Mouse (Mus musculus): Measurements from ENCODE around the gene Psmg1. TPM values are rescaled to one million over a fixed set of nuclear protein-coding genes. Genes with fewer than 3 reads are reported as not detected.

The Psmg1 gene
- total RNA-seq, 2 experiments from 2014 or later: 25.5 to 27.3 TPM

DNA sequence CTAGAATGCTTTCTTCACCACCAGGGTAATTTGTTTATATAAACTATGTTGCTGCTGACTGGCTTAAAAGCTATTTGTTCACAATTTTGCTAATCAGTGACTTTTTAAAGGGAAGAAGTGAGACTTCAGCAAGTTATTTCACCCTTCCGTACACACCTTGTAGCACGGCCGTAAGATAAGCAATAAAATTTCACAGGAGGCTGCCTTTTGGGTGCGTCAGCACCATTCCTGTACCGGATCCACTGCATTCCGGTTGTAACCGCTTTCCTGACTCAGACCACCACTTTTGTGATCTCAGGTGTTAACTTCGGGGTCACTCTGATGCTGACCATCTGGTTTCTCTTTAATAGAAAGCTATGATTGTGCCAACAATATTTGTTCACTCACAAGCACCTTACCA, 32.7 kb downstream of the Psmg1 start:
- DNase-seq: no peak

GRCm38 (mm10) chr16:95956618-95957017, 34.1 kb downstream of the Psmg1 start:
- DNase-seq: no peak

- no peak for DNase-seq
These were observed 34.9 kb downstream of the Psmg1 start for GRCm38 (mm10) chr16:95955716-95956346.

DNA sequence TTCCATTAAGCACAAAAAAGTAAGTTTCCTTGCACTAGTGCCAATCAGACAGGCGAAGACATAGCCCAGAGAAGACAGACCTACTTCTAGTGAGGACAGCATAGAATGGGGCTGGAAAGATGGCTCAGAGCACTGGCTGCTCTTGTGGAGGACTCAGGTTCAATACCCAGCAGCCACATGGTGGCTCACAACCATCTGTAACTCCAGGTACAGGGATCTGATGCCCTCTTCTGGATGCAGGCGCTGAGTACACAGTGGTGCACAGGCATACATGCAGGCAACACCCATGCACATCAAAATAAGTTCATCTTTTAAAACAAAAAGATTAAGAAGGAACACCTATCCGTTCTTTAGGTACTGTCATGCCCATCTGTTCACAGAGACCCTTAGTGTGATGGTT, 36.4 kb downstream of the Psmg1 start:
- DNase-seq: no peak

- no peak for DNase-seq
These were observed 37.6 kb downstream of the Psmg1 start for GRCm38 (mm10) chr16:95953159-95953650.

DNA sequence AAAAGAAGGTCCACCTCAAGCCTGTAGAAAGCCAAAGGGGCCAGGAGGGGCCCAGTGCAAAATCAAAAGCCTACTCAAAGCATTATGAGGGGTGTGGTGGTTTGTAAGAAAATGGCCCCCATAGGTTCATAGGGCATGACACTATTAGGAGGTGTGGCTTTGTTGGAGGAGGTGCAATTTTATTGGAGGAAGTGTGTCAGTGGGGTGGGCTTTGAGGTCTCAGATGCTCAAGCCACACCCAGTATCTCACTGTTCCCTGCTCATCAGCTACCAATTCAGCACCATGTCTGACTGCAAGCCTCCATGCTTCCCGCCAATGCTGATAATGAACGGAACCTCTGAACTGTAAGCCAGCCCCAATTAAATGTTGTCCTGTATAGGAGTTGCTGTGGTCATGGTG, 39.3 kb downstream of the Psmg1 start:
- no peak for DNase-seq

GRCm38 (mm10) chr16:95945389-95946311, 45.1 kb downstream of the Psmg1 start:
- DNase-seq: peak; percentile 86 to 89

GRCm38 (mm10) chr16:95943186-95943585, 47.6 kb downstream of the Psmg1 start:
- no peak for DNase-seq

- no peak for DNase-seq
These were observed 49.2 kb downstream of the Psmg1 start for GRCm38 (mm10) chr16:95941575-95941974.

- DNase-seq: peak in 1 of 2 experiments; percentile 54
These were observed 55.2 kb downstream of the Psmg1 start for GRCm38 (mm10) chr16:95935495-95935961.

GRCm38 (mm10) chr16:95932860-95933259, 57.9 kb downstream of the Psmg1 start:
- DNase-seq: no peak

GRCm38 (mm10) chr16:95931509-95931908, 59.3 kb downstream of the Psmg1 start:
- DNase-seq: peak; percentile 26 to 65

Small RNAs within 50 kb of the gene (microRNA-seq; reads per million reads assigned to microRNA genes)
- gene Gm27833: 0 reads per million in 2 experiments

Other genes starting within 250 kb of the Psmg1 start
- gene Brwd1, start 91.6 kb upstream of the Psmg1 start, total RNA-seq (2021): 10 to 100 TPM; 75.4 to 80.1 TPM
- gene Hmgn1, start 136.8 kb upstream of the Psmg1 start, total RNA-seq (2021): 10 to 100 TPM; 46.5 to 57.6 TPM
- 10 to 100 TPM; 14.3 to 19.5 TPM for gene Wrb, start 154.4 kb upstream of the Psmg1 start, total RNA-seq (2021)
- gene Lca5l, start 201.3 kb upstream of the Psmg1 start, total RNA-seq (2021): under 1 TPM; 0.45 to 0.59 TPM
- 100 to 1,000 TPM; 287 to 304 TPM for gene Sh3bgr, start 209.5 kb upstream of the Psmg1 start, total RNA-seq (2021)
- not detected for gene B3galt5, start 244.8 kb upstream of the Psmg1 start, total RNA-seq (2021)